Mouse (Mus musculus) bone marrow, adult 2 months (tissue): Measurements from ENCODE around the gene Mybph. TPM values are rescaled to one million over a fixed set of nuclear protein-coding genes. Genes with fewer than 3 reads are reported as not detected.
A peak's percentile ranks its signal among the peaks of the same experiment; 100 is the strongest.
"Not testable (repeated sequence)": the region's sequence is repeated elsewhere in the genome, so short reads cannot be mapped to it uniquely, and the experiment has no call there.

Source experiments
- H3K27ac ChIP-seq: fragments of 200-500 bp; 2 replicates; pipeline ENCODE4 v1.5.1; 2012; ENCODE audit warnings: low read depth, mild to moderate bottlenecking, control low read depth, inconsistent platforms, low read length; ENCODE audit not compliant: control insufficient read depth, poor library complexity, insufficient read depth
- H3K4me1 ChIP-seq: fragments of 200-500 bp; 2 replicates; pipeline ENCODE4 v1.6.1; 2011; ENCODE audit warnings: low read length; ENCODE audit not compliant: control insufficient read depth, insufficient read depth
- H3K4me3 ChIP-seq: fragments of 200-500 bp; replicated peaks from 2 replicates; pipeline ENCODE3; 2011; ENCODE audit warnings: mild to moderate bottlenecking, low read depth, low read length, control low read depth; ENCODE audit not compliant: control insufficient read depth
- CTCF ChIP-seq: fragments of 200-500 bp; IDR thresholded peaks from 2 replicates; pipeline ENCODE4 v1.5.1; 2011; ENCODE audit warnings: low read length, control low read depth; ENCODE audit not compliant: control insufficient read depth, insufficient read depth
- POLR2A ChIP-seq: fragments of 200-500 bp; IDR thresholded peaks from 2 replicates; pipeline ENCODE4 v1.6.1; 2011; ENCODE audit warnings: low read depth, mild to moderate bottlenecking, control low read depth, low read length, borderline replicate concordance; ENCODE audit not compliant: control insufficient read depth
- WGBS: fragments of 180-500 bp; shearing (Covaris S2); methylation state at CpG from one replicate; pipeline ENCODE4 v1.1.7; 2018; 5-methylcytosine and 5-hydroxymethylcytosine counted together
- polyA plus RNA-seq: library from polyadenylated mRNA; stranded (reverse); fragments of >200 nt; gene quantifications from 2 replicates; pipeline ENCODE4 v1.2.4, GENCODE M21; 2011; ENCODE audit warnings: low replicate concordance; ENCODE audit not compliant: missing spikeins, insufficient read depth, insufficient read length

The Mybph gene
- polyA plus RNA-seq, 1 experiment: not detected

GRCm38 (mm10) chr1:134243948-134244914, 51.0 kb downstream of the Mybph start:
- H3K27ac ChIP-seq: no peak overlapping the region
- no peak overlapping the region for H3K4me3 ChIP-seq
- TF ChIP-seq CTCF (peak; percentile 79), POLR2A (no peak)
- 23% methylated on average over 35 of the region's 35 CpGs for WGBS
- no peaks in the 10 kb centered on the region for H3K4me1 ChIP-seq

GRCm38 (mm10) chr1:134245004-134245717, 51.9 kb downstream of the Mybph start:
- H3K4me1 ChIP-seq: no peaks in the 10 kb centered on the region
- H3K27ac ChIP-seq: no peak overlapping the region
- H3K4me3 ChIP-seq: no peak overlapping the region
- TF ChIP-seq CTCF: no peak
- no peak for TF ChIP-seq POLR2A
- WGBS: 76% methylated on average over 14 of the region's 14 CpGs

GRCm38 (mm10) chr1:134246590-134246989, 53.3 kb downstream of the Mybph start:
- WGBS: 70% methylated on average over 4 of the region's 4 CpGs
- no peak for TF ChIP-seq CTCF
- TF ChIP-seq POLR2A: no peak
- no peaks in the 10 kb centered on the region for H3K4me1 ChIP-seq

GRCm38 (mm10) chr1:134249681-134250080, 56.4 kb downstream of the Mybph start:
- WGBS: 84% methylated on average over 1 of the region's 1 CpGs
- not testable (repeated sequence) for H3K4me3 ChIP-seq, H3K4me1 ChIP-seq, H3K27ac ChIP-seq

More at GRCm38 (mm10) chr1:134246590-134246989, 53.3 kb downstream of the Mybph start:
- Histone ChIP-seq H3K4me3 (no peak overlapping the region), H3K27ac (no peak overlapping the region)

Other genes with a start within 250 kb of the Mybph start
- 0.31 TPM in 1 of 2 replicates, not detected in the other for gene Fmod, start 156.2 kb upstream of the Mybph start, polyA plus RNA-seq
- gene Btg2, start 114.3 kb upstream of the Mybph start, polyA plus RNA-seq: 79.9 and 89.5 TPM in 2 replicates
- gene Chit1, start 82.2 kb upstream of the Mybph start, polyA plus RNA-seq: not detected in 2 replicates
- 37.4 and 135 TPM in 2 replicates for gene Chil1, start 11.3 kb upstream of the Mybph start, polyA plus RNA-seq
- not detected in 2 replicates for gene Adora1, start 42.0 kb downstream of the Mybph start, polyA plus RNA-seq
- not detected in 2 replicates for gene Myog, start 96.5 kb downstream of the Mybph start, polyA plus RNA-seq
- gene Ppfia4, start 139.5 kb downstream of the Mybph start, polyA plus RNA-seq: 3.3 and 9.3 TPM in 2 replicates
- gene Tmem183a, start 168.5 kb downstream of the Mybph start, polyA plus RNA-seq: 33.0 and 45.7 TPM in 2 replicates
- not detected in 2 replicates for gene 4933406M09Rik, start 192.5 kb downstream of the Mybph start, polyA plus RNA-seq
- gene Cyb5r1, start 212.1 kb downstream of the Mybph start, polyA plus RNA-seq: 17.6 and 40.8 TPM in 2 replicates
- gene Adipor1, start 221.9 kb downstream of the Mybph start, polyA plus RNA-seq: 98.9 and 107 TPM in 2 replicates